Mouse (Mus musculus) myocyte (in vitro differentiated cells): ENCODE results near the gene Mgat3.

Source experiments
- E2F4 ChIP-seq: IDR thresholded peaks from one replicate; pipeline ENCODE4 v1.6.1; 2011; ENCODE audit warnings: mild to moderate bottlenecking, control low read depth, moderate library complexity; ENCODE audit not compliant: insufficient read depth
- MAX ChIP-seq: IDR thresholded peaks from one replicate; pipeline ENCODE4 v1.6.1; 2011; ENCODE audit warnings: low read depth, mild to moderate bottlenecking, control low read depth
- MYOG ChIP-seq, 3 experiments: IDR thresholded peaks; one replicate each; pipeline ENCODE4 v1.6.1; 2011; ENCODE audit warnings: control low read depth in 2 of 3, low read depth in 2 of 3, mild to moderate bottlenecking in 2 of 3; ENCODE audit not compliant: insufficient read length in 2 of 3, control insufficient read depth in 1 of 3, insufficient read depth in 1 of 3
- POLR2A ChIP-seq: IDR thresholded peaks from one replicate; pipeline ENCODE4 v1.6.1; 2011; ENCODE audit warnings: low read depth, mild to moderate bottlenecking, control low read depth, moderate library complexity; ENCODE audit not compliant: insufficient read length
- SRF ChIP-seq: IDR thresholded peaks from one replicate; pipeline ENCODE4 v1.6.1; 2011; ENCODE audit warnings: low read depth; ENCODE audit not compliant: control insufficient read depth, insufficient read length
- TCF12 ChIP-seq: IDR thresholded peaks from one replicate; pipeline ENCODE4 v1.6.1; 2011; ENCODE audit warnings: mild to moderate bottlenecking, control low read depth; ENCODE audit not compliant: poor library complexity, insufficient read depth, severe bottlenecking
- USF1 ChIP-seq: IDR thresholded peaks from one replicate; pipeline ENCODE4 v1.6.1; 2011; ENCODE audit warnings: low read depth, mild to moderate bottlenecking, control low read depth, moderate library complexity

DNA sequence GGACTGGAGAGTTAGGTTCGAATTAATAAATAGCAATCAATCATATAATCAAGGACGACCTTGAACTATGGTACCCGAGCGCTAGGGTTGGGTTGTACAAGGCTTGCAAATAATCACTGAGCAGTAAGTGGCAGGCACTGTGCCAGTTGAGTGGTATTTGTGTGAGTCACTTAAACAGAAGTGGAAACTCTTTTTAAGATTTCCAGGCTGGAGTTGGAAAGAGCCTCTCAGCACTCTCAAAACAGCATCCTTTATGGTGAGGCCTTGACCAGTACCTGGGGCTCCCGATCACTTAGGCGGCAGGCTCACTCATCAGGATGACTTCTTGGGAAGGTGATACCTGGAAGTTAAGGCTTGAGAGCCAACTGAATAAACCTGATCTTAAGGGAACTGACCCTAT lies 80.7 kb downstream of the Mgat3 start:
- TF ChIP-seq USF1 = no peak
- no peak for TF ChIP-seq MAX
- TF ChIP-seq POLR2A = no peak
- no peak for TF ChIP-seq E2F4
- TF ChIP-seq TCF12 = no peak
- no peak for TF ChIP-seq MYOG (IDR thresholded peaks at IDR 0.05; ENCODE audit: control insufficient read depth in 1 of 3, insufficient read depth in 1 of 3, insufficient read length in 2 of 3, low read depth in 2 of 3)
- no peak for TF ChIP-seq SRF
